Mouse (Mus musculus): ENCODE measurements at regions not wholly inside any gene's neighbourhood (a gene's known extent, or its start where the extent isn't known, plus 50 kb on each side); places are given as distances from the start of the nearest gene placed in this dataset.
A peak's percentile ranks its signal among the peaks of the same experiment; 100 is the strongest.

GRCm38 (mm10) chr13:60364778-60365672 lies 187.9 kb upstream of the Gas1 start:
- DNase-seq, result peak; percentile 54

- no peak for DNase-seq
Observed at GRCm38 (mm10) chr13:60369216-60369615, 192.1 kb upstream of the Gas1 start.

- DNase-seq, result no peak
Observed at GRCm38 (mm10) chr13:60371656-60372055, 194.5 kb upstream of the Gas1 start.

GRCm38 (mm10) chr13:60376705-60377104 lies 199.5 kb upstream of the Gas1 start:
- DNase-seq, result no peak

GRCm38 (mm10) chr13:60382855-60383254 lies 205.7 kb upstream of the Gas1 start:
- DNase-seq, result no peak

- DNase-seq, result no peak
Observed at GRCm38 (mm10) chr13:60398836-60399235, 202.9 kb upstream of the Dapk1 start.

GRCm38 (mm10) chr13:60400764-60401487 lies 200.8 kb upstream of the Dapk1 start:
- DNase-seq, result no peak

GRCm38 (mm10) chr13:60403471-60403870 lies 198.3 kb upstream of the Dapk1 start:
- DNase-seq, result no peak

- no peak for DNase-seq
Observed at GRCm38 (mm10) chr13:60407344-60407743, 194.4 kb upstream of the Dapk1 start.

- DNase-seq, result peak; percentile 52
Observed at GRCm38 (mm10) chr13:60409706-60410502, 191.8 kb upstream of the Dapk1 start.

GRCm38 (mm10) chr13:60416024-60416423 lies 185.7 kb upstream of the Dapk1 start:
- DNase-seq, result no peak

- no peak for DNase-seq
Observed at GRCm38 (mm10) chr13:60417015-60417414, 184.7 kb upstream of the Dapk1 start.

GRCm38 (mm10) chr13:60417436-60418158 lies 184.2 kb upstream of the Dapk1 start:
- peak; percentile 58 for DNase-seq

- no peak for DNase-seq
Observed at GRCm38 (mm10) chr13:60420386-60420785, 181.4 kb upstream of the Dapk1 start.

- DNase-seq, result no peak
Observed at GRCm38 (mm10) chr13:60420842-60421696, 180.7 kb upstream of the Dapk1 start.

GRCm38 (mm10) chr13:60424267-60424666 lies 177.5 kb upstream of the Dapk1 start:
- no peak for DNase-seq

GRCm38 (mm10) chr13:60425140-60425539 lies 176.6 kb upstream of the Dapk1 start:
- no peak for DNase-seq

GRCm38 (mm10) chr13:60425556-60425955 lies 176.2 kb upstream of the Dapk1 start:
- DNase-seq, result no peak

- no peak for DNase-seq
Observed at GRCm38 (mm10) chr13:60426192-60426840, 175.4 kb upstream of the Dapk1 start.

- DNase-seq, result no peak
Observed at GRCm38 (mm10) chr13:60427077-60427476, 174.7 kb upstream of the Dapk1 start.

Measured in gastrocnemius, postnatal 10 days (tissue).